9 mouse cellular contexts compared by ENCODE assay signal in genomic region chr9:64447070-64447469, GRCm38 (mm10).
DNase-seq lines count a peak whose midpoint lies in the region; ATAC-seq lines count a peak whose summit lies in the region.
"Had no signal": no experiment of that assay in that cellular context is flagged by ENCODE, and none has a peak within 500 bp of the region (broad histone marks: within the 10 kb centered on the region; RNA-seq: fewer than 3 reads in every experiment).

No protein-coding gene starts in this region.

- ATAC-seq in kidney, embryonic 16.5 days (ENCODE audit: low FRiP score, low TSS enrichment), result 0 out of 2 replicates have a peak, but pooled peaks have one; percentile 60
- peak; percentile 82 for ATAC-seq in forebrain, embryonic 13.5 days
- ATAC-seq in limb, embryonic 12.5 days (ENCODE audit: insufficient number of reproducible peaks, insufficient read depth, low FRiP score, low TSS enrichment, low read depth), result 0 out of 2 replicates have a peak, but pooled peaks have one; percentile 26
- peak; percentile 70; the same call in 1 of the 2 replicates for ATAC-seq in midbrain, embryonic 16.5 days

- no peaks in the 10 kb centered on the region for H3K27me3 ChIP-seq in kidney, embryonic 16.5 days (ENCODE audit: insufficient read depth, low read length)
- H3K27me3 ChIP-seq in forebrain, embryonic 13.5 days, result peaks cover 10% of the 10 kb centered on the region; the same call in 1 of the 2 replicates
- H3K27me3 ChIP-seq in limb, embryonic 12.5 days, result no peaks in the 10 kb centered on the region
- no peaks in the 10 kb centered on the region for H3K27me3 ChIP-seq in midbrain, embryonic 16.5 days (ENCODE audit: control insufficient read depth, insufficient read depth, low read depth, low read length)

- H3K9ac ChIP-seq in kidney, embryonic 16.5 days (replicated peaks; ENCODE audit: low read length), result no peak overlapping the region; the same call in 1 of the 2 replicates
- no peak overlapping the region for H3K9ac ChIP-seq in forebrain, embryonic 13.5 days
- no peak overlapping the region for H3K9ac ChIP-seq in limb, embryonic 12.5 days (replicated peaks)
- peak overlapping the region; percentile 5; the same call in 1 of the 2 replicates for H3K9ac ChIP-seq in midbrain, embryonic 16.5 days (ENCODE audit: low read depth, low read length)

- no peaks in the 10 kb centered on the region for H3K9me3 ChIP-seq in kidney, embryonic 16.5 days (ENCODE audit: low read length)
- H3K9me3 ChIP-seq in forebrain, embryonic 13.5 days (replicated peaks), result no peaks in the 10 kb centered on the region
- H3K9me3 ChIP-seq in limb, embryonic 12.5 days, result no peaks in the 10 kb centered on the region
- H3K9me3 ChIP-seq in midbrain, embryonic 16.5 days (replicated peaks; ENCODE audit: control insufficient read depth, low read length, poor library complexity, severe bottlenecking), result no peaks in the 10 kb centered on the region
- H3K9me3 ChIP-seq: G1E had no signal

- no peak for DNase-seq in kidney, postnatal 25 days
- DNase-seq in urinary bladder, postnatal 36 days (ENCODE audit: low spot score in 2 of 2), result no peak
- DNase-seq in kidney, postnatal 36 days, result no peak
- DNase-seq in left cerebral cortex, adult 11 months (ENCODE audit: low spot score), result no peak

- H3K27ac ChIP-seq in kidney, embryonic 16.5 days (ENCODE audit: low read length), result peak overlapping the region; percentile 17; the same call in 1 of the 2 replicates
- H3K27ac ChIP-seq in forebrain, embryonic 13.5 days, result peak overlapping the region; percentile 81
- H3K27ac ChIP-seq in limb, embryonic 12.5 days, result peak overlapping the region; percentile 47; the same call in 1 of the 2 replicates
- H3K27ac ChIP-seq in midbrain, embryonic 16.5 days (ENCODE audit: low read length), result peak overlapping the region; percentile 4; the same call in 1 of the 2 replicates

- H3K4me2 ChIP-seq in kidney, embryonic 16.5 days (replicated peaks; ENCODE audit: low read depth, low read length), result peak overlapping the region; percentile 17
- H3K4me2 ChIP-seq in forebrain, embryonic 13.5 days, result peak overlapping the region; percentile 25
- H3K4me2 ChIP-seq in limb, embryonic 12.5 days, result peak overlapping the region; percentile 7; the same call in 1 of the 2 replicates
- no peak overlapping the region for H3K4me2 ChIP-seq in midbrain, embryonic 16.5 days (ENCODE audit: low read length)

- H3K36me3 ChIP-seq in kidney, embryonic 16.5 days (ENCODE audit: insufficient read depth, low read length), result no peaks in the 10 kb centered on the region
- H3K36me3 ChIP-seq in forebrain, embryonic 13.5 days (ENCODE audit: poor library complexity, severe bottlenecking), result no peaks in the 10 kb centered on the region
- no peaks in the 10 kb centered on the region for H3K36me3 ChIP-seq in limb, embryonic 12.5 days
- no peaks in the 10 kb centered on the region for H3K36me3 ChIP-seq in midbrain, embryonic 16.5 days (ENCODE audit: control insufficient read depth, insufficient read depth, low read length)
- H3K36me3 ChIP-seq: G1E had no signal

- no peak overlapping the region for H3K4me3 ChIP-seq in kidney, embryonic 16.5 days (ENCODE audit: low read length)
- no peak overlapping the region for H3K4me3 ChIP-seq in forebrain, embryonic 13.5 days
- H3K4me3 ChIP-seq in limb, embryonic 12.5 days (replicated peaks), result no peak overlapping the region
- no peak overlapping the region for H3K4me3 ChIP-seq in midbrain, embryonic 16.5 days (ENCODE audit: low read depth, low read length)

- WGBS in kidney, embryonic 16.5 days, result 26% methylated on average over 6 of the region's 6 CpGs
- WGBS in forebrain, embryonic 13.5 days, result 25% methylated on average over 6 of the region's 6 CpGs
- WGBS in limb, embryonic 12.5 days, result 45% methylated on average over 6 of the region's 6 CpGs
- WGBS in midbrain, embryonic 16.5 days, result 22% methylated on average over 6 of the region's 6 CpGs

- peaks cover 21% of the 10 kb centered on the region for H3K4me1 ChIP-seq in kidney, embryonic 16.5 days (ENCODE audit: insufficient read depth, low read length)
- H3K4me1 ChIP-seq in forebrain, embryonic 13.5 days, result peaks cover 46% of the 10 kb centered on the region
- peaks cover 14% of the 10 kb centered on the region for H3K4me1 ChIP-seq in limb, embryonic 12.5 days (replicated peaks)
- H3K4me1 ChIP-seq in midbrain, embryonic 16.5 days (ENCODE audit: control insufficient read depth, insufficient read depth, low read length), result peaks cover 20% of the 10 kb centered on the region

Comparison
In these comparisons a context has a peak if more than half of its experiments do, and no peak if none do; other contexts are left out.
1. ATAC-seq: peak in every context shown above with its lines; median percentile 82 in forebrain, embryonic 13.5 days; 70 in midbrain, embryonic 16.5 days; 60 in kidney, embryonic 16.5 days; 26 in limb, embryonic 12.5 days.
2. H3K27ac ChIP-seq: peak in every context shown above with its lines; median percentile 81 in forebrain, embryonic 13.5 days; 47 in limb, embryonic 12.5 days; 17 in kidney, embryonic 16.5 days; 4 in midbrain, embryonic 16.5 days.